Mouse (Mus musculus): ENCODE measurements around the gene Ptar1.
"Not testable (repeated sequence)": the region's sequence is repeated elsewhere in the genome, so short reads cannot be mapped to it uniquely, and the experiment has no call there.

Gene Ptar1

DNA sequence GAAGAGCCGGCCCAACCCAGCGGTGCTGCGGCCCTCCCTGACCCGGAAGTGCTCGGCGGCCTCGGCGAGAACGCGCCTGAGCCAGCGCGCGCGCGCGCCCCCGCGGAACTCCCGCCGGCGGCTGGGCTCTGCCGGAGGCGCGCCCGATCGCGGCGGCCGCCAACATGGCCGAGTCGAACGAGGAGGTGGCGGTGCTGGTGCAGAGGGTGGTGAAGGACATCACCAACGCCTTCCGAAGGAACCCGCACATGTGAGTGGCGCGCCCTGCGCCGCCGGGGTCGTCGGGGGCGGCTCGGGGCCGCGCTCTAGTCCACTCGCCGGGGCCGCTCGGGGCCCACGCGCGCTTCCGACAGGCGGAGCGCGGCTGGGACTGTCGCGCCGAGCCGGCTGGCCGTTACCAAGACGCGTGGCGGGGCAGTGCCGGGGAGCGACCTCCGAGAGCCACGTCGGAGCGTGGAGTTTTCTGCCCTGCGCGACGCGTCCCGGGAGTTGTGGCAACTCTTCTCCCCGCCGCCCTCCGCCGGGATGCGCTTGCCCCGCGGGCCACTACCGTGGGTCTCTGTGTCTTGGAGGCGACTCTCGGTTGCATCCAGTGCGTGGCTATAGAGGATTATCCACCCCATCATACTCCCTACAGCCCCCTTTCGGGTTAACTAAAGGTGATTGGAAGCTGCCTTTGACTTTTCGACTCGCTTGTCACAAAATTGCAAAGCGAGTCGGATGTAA lies at the start of gene Ptar1:
Gene Ptar1, plus strand, starts transcription at position 134 of the 726 bp plus-strand sequence.
- DNase-seq: peak; percentile 89

GRCm38 (mm10) chr19:23643819-23644218 lies 43.4 kb upstream of the Ptar1 start:
- DNase-seq: no peak

GRCm38 (mm10) chr19:23645347-23645746 lies 41.9 kb upstream of the Ptar1 start:
- no peak for DNase-seq

DNA sequence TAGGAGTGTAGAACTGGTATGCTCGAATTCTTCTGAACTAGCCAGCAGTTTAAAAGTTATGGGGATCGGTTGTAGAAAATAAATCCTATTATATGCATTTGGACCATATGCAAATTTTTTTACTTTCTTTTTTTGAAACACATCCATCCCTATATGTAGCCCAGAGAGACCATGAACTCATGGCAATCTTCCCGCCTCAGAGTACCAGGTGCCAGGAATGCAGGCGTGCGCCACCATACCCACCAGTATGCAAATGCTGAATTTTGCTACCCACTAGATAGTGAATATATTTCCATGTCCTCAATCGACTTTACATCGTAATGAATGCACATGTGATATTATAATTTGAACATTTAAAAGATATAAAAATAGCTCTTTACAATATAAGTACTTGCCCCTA lies 39.9 kb upstream of the Ptar1 start:
- DNase-seq: no peak

- peak; percentile 15 for DNase-seq
Observed at GRCm38 (mm10) chr19:23652644-23653043, 34.6 kb upstream of the Ptar1 start, which contains the start of gene 1700028P14Rik. Gene 1700028P14Rik (minus strand): TSS chr19:23652812.

GRCm38 (mm10) chr19:23653154-23653553 lies 34.1 kb upstream of the Ptar1 start:
- no peak for DNase-seq

GRCm38 (mm10) chr19:23657261-23657932 lies 29.8 kb upstream of the Ptar1 start:
- no peak for DNase-seq

GRCm38 (mm10) chr19:23658350-23658749 lies 28.9 kb upstream of the Ptar1 start:
- no peak for DNase-seq

- DNase-seq: no peak
Observed at GRCm38 (mm10) chr19:23664083-23664482, 23.1 kb upstream of the Ptar1 start.

- DNase-seq: no peak
Observed at GRCm38 (mm10) chr19:23668142-23668655, 19.0 kb upstream of the Ptar1 start.

DNA sequence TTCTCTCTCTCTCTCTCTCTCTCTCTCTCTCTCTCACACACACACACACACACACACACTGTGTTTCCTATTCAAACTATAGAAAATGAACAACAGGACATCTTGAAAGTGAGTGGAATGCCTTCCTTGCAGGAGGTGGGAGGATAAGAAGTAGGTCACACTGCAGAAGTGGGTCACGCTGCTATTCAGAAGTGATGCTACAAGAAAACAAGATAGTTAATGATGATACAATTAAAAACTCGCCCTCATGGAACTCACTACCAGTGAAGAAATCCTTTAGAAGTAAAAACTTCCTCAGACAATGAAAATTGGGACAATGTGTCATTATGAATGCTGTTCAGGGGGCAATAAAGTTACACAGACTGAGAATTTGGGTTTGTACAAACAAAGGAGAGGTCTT lies 14.2 kb upstream of the Ptar1 start:
- no peak for DNase-seq

GRCm38 (mm10) chr19:23675656-23676055 lies 11.6 kb upstream of the Ptar1 start:
- not testable (repeated sequence) for DNase-seq

GRCm38 (mm10) chr19:23686962-23687295 lies 300 bp upstream of the Ptar1 start:
- no peak for DNase-seq

- DNase-seq: no peak
Observed at GRCm38 (mm10) chr19:23688421-23688946, 1.3 kb downstream of the Ptar1 start.

DNA sequence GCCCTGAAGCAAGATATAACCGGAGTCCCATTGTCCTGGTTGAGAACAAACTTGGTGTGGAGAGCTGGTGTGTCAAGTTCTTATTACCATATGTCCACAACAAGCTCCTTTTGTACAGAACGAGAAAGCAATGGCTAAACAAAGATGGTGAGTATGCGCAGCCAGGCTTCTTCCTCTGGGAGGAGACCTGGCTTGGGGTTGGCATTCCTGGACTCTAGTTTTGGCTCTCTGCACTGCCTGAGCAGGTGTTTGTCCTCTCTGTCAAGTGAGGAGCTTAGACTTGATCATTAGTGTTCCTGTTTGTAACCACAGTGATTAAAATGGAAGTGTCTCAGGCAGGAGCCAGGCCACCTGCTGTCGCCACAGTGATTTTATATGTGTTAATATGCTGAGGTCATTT lies 7.1 kb downstream of the Ptar1 start:
- DNase-seq: peak; percentile 79

- DNase-seq: no peak
Observed at GRCm38 (mm10) chr19:23697861-23698260, 10.6 kb downstream of the Ptar1 start.

GRCm38 (mm10) chr19:23698366-23698765 lies 11.1 kb downstream of the Ptar1 start:
- no peak for DNase-seq

- DNase-seq: no peak
Observed at GRCm38 (mm10) chr19:23699131-23699530, 11.9 kb downstream of the Ptar1 start.

DNA sequence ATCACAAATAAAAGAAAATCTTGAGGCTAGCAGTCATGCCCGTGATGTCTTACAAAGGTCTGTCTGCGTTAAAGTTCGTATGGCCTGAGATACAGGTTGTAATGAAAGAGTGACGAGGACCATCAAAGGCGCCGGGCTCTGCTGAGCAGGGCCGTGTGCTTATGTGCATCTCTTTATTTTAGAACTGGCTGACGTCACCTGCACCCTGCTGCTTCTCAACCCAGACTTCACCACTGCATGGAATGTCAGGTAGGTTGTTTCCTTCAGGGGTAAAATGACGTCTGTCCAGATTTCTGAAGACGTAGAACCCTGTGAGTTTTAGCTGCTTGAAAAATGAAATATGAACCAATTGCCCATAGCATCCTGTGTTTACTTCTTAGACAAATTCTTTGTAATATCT lies 15.7 kb downstream of the Ptar1 start:
- DNase-seq: peak; percentile 32

GRCm38 (mm10) chr19:23705383-23705782 lies 18.2 kb downstream of the Ptar1 start:
- no peak for DNase-seq

GRCm38 (mm10) chr19:23746506-23746905 lies 59.3 kb downstream of the Ptar1 start:
- no peak for DNase-seq

GRCm38 (mm10) chr19:23757011-23757410 lies 69.8 kb downstream of the Ptar1 start:
- no peak for DNase-seq

GRCm38 (mm10) chr19:23757961-23758553 lies 70.8 kb downstream of the Ptar1 start:
- DNase-seq: peak; percentile 96

All from cerebellum, adult 11-12 months (tissue).